Mouse (Mus musculus) effector memory CD4-positive, alpha-beta T cell, adult 7 months (primary cell): ENCODE results near the gene Rmdn2. TPM values are rescaled to one million over a fixed set of nuclear protein-coding genes. Genes with fewer than 3 reads are reported as not detected.

Experiments used
- polyA plus RNA-seq: library from polyadenylated mRNA; unstranded; fragments of 100-300 nt; shearing (Covaris generic); gene quantifications from one replicate; pipeline ENCODE4 v1.2.1, GENCODE M21; 2017

Gene Rmdn2
- 3.8 TPM for polyA plus RNA-seq

DNA sequence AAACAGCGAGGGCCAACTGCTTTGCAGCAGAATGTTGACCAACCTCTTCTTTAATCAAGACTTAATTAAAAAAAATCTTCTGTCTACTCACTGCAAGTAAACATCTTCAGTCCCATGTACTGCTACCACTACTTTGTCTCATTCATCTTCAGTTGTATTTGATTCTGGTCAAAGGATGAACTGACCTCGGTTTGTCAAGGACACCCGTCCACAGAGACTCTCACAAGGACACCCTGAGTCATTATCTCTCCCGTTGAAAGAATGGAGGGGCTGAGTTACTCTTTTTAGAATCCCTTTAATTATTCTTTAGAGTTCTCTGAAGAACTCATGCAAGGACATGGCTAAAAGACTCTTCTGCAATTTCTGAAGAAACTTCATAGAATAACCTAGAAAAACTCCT is at the start of gene Rmdn2:
Rmdn2 (plus strand) TSS at position 319 of the 400 bp plus-strand sequence.

DNA sequence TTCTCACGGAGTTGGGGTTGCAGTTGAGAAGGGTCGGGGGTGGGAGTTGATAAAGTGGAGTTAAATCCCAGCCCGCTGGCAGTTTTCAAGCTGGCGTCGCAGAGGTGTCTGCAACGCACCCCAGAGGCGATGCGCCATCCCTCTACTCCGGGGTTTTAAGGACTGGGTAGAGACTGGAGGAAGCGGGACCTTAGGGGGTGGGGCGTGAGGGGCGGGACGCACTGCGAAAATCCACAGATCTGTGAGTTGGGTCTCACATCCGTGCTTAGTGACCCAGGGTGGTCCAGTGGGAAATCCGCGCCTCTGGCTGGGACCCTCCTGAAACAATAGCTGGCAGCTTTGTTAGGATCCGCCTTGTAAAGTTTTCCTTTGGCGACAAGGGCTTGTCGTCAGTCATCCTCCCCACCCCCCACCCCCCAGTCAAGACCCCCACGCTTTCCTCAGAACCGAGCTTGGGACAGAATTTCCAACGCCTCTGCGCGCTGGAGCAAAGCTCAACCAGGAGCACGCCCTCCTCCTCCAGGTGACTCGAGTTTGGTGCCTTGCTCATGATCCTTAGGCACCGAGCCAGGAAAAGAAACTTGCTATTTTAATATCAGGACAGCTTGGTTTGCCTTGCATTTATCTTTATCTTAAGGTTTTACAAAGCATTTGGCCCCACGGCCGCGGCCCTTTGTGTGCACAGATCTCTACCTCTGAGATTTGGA is 103.4 kb downstream of the Rmdn2 start, which contains the start of gene Cyp1b1:
Cyp1b1 (minus strand) TSS at position 131 of the 707 bp plus-strand sequence.

Other genes starting within 250 kb of the Rmdn2 start
- not detected for gene Cyp1b1, start 103.2 kb downstream of the Rmdn2 start, polyA plus RNA-seq